Mouse (Mus musculus): ENCODE measurements around the gene Tph2. TPM values are rescaled to one million over a fixed set of nuclear protein-coding genes. Genes with fewer than 3 reads are reported as not detected.
A peak's percentile ranks its signal among the peaks of the same experiment; 100 is the strongest.
"Not testable (repeated sequence)": the region's sequence is repeated elsewhere in the genome, so short reads cannot be mapped to it uniquely, and the experiment has no call there.

The Tph2 gene
- 8.4 and 8.8 TPM in 2 replicates for polyA plus RNA-seq (2015; fragmentation: Nextera tagmentation; extraction: Ambion mirVana)

DNA sequence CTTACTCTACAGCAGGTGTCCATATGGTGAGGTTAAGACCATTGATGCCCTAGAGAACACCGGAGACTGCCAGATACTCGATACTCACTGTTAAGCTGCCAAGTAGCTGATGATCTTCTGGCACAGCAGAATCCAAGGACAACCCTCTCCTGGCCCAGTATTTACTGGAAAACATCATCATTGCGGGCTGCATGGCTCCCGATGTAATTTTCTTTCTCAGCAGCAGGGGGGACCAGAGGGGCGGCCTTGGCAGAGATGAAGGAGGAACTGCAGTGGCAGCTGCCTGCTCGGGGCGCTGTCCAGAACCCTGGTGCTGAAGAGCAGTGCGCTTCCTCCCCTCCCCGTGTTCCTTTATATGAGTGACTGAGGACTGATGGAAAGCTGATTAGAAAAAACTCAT lies at the start of gene Tph2:
TSS of gene Tph2 (minus strand) at position 326 of the 400 bp plus-strand sequence.
- H3K4me1 ChIP-seq (replicated peaks) = 0 out of 2 replicates have a peak, but pooled peaks cover 6% of the 10 kb centered on the region
- 5% methylated on average over 9 of the region's 9 CpGs for WGBS

DNA sequence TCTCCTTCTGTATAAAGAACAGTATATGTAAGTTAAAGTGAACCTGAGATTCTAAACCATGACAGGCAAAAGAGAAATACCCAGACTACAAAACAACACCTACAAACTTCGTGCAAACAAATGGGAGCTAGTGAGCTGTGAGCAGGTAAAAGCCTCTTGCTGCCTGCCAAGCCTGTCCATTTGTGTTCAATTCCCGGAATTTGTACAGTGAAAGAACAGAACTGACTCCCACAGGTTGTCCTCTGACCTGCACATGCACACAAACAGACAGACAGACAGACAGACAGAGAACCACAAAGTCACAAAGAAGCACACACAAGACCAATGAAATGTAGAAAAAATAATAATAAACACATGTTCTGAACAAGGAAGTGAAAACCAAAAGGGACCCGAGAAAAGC lies 49.0 kb upstream of the Tph2 start:
- Histone ChIP-seq H3K27me3 (no peaks in the 10 kb centered on the region), H3K4me1 (replicated peaks) (no peaks in the 10 kb centered on the region), H3K36me3 (peaks cover 38% of the 10 kb centered on the region), H3K4me2 (no peak overlapping the region), H3K9ac (no peak overlapping the region), H3K4me3 (no peak overlapping the region), H3K27ac (replicated peaks) (no peak overlapping the region), H3K9me3 (no peaks in the 10 kb centered on the region)
- no peak for ATAC-seq (ENCODE audit: low FRiP score, low read depth)
- WGBS = 86% methylated on average over 3 of the region's 3 CpGs

More for the DNA sequence above, at the start of gene Tph2:
- H3K36me3 ChIP-seq = no peaks in the 10 kb centered on the region
- no peaks in the 10 kb centered on the region for H3K27me3 ChIP-seq
- no peak within 1 kb of the TSS for H3K27ac ChIP-seq (replicated peaks)
- no peak within 1 kb of the TSS for H3K9ac ChIP-seq
- H3K4me2 ChIP-seq = peak within 1 kb of the TSS; percentile 24; the same call in 1 of the 2 replicates
- H3K9me3 ChIP-seq = no peaks in the 10 kb centered on the region
- ATAC-seq (ENCODE audit: low FRiP score, low read depth) = peak; percentile 82
- no peak within 1 kb of the TSS for H3K4me3 ChIP-seq

DNA sequence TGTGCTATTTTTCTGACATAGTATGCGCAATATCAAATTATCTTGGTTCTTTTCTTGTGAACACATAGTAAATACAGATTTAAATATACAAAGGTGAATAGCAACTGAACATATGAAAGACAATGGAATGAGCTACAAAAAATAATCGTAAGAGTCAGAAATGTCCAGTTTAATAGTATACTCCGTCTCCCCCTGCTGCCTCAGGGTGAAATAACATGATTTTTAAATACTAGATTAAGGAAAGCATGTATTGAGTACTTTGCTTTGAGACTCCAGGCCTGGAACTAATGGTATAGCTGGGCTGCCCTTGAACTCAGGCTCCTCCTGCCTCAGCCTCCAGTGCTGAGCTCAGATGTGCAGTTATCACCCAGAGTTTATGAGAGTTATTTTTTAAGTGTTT lies 47.7 kb upstream of the Tph2 start:
- Histone ChIP-seq H3K27ac (replicated peaks) (no peak overlapping the region), H3K4me3 (no peak overlapping the region), H3K36me3 (peaks cover 32% of the 10 kb centered on the region; the same call in 1 of the 2 replicates), H3K9me3 (no peaks in the 10 kb centered on the region), H3K27me3 (no peaks in the 10 kb centered on the region), H3K4me2 (no peak overlapping the region), H3K9ac (no peak overlapping the region), H3K4me1 (replicated peaks) (no peaks in the 10 kb centered on the region)
- no peak for ATAC-seq (ENCODE audit: low FRiP score, low read depth)
- 89% methylated on average over 3 of the region's 3 CpGs for WGBS

DNA sequence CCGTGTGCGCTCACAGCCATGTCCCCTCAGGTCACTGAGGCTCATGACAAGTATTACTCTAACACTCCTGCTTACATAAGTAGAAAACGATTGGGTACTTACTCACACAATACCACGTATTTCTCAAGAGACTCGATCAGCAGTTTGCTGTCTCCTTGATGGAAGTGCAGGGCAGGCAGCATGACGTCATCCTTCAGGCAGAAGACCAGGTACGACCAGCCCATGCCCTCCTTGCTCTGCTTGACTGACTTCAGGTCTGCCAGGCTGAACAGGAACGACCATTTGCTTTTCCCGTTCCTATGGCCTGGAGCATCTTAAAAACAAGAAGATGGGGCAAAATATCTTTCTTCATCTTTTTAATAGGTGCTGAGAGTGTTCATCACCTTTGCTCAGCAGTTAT lies 44.2 kb upstream of the Tph2 start:
- H3K9me3 ChIP-seq = no peaks in the 10 kb centered on the region
- 86% methylated on average over 9 of the region's 9 CpGs for WGBS
- no peak for ATAC-seq (ENCODE audit: low FRiP score, low read depth)
- H3K4me2 ChIP-seq = no peak overlapping the region
- H3K36me3 ChIP-seq = peaks cover 26% of the 10 kb centered on the region; the same call in 1 of the 2 replicates
- no peak overlapping the region for H3K27ac ChIP-seq (replicated peaks)
- H3K9ac ChIP-seq = no peak overlapping the region
- H3K4me3 ChIP-seq = no peak overlapping the region
- no peaks in the 10 kb centered on the region for H3K4me1 ChIP-seq (replicated peaks)
- H3K27me3 ChIP-seq = no peaks in the 10 kb centered on the region

DNA sequence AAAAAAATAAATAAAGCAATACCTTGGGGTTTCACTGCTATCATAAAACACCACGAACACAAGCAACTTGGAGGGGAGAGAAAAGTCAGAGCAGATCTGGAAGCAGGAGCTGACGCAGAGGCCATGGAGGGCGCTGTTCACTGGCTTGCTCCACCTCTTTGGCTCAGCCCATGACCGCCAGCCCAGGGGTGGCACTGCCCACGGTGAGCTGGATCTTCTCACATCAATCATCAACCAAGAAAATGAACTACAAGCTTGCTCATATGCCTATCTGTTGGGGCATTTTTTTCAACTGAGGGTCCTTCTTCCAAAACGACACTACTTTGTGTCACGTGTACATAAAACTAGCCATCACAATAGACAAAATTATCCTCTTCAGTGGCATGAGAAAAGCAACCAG lies 41.8 kb upstream of the Tph2 start:
- Histone ChIP-seq H3K27ac (replicated peaks) (no peak overlapping the region), H3K9ac (no peak overlapping the region), H3K4me3 (no peak overlapping the region), H3K36me3 (peaks cover 17% of the 10 kb centered on the region; the same call in 1 of the 2 replicates), H3K9me3 (no peaks in the 10 kb centered on the region), H3K4me1 (replicated peaks) (no peaks in the 10 kb centered on the region), H3K4me2 (no peak overlapping the region), H3K27me3 (no peaks in the 10 kb centered on the region)
- ATAC-seq (ENCODE audit: low FRiP score, low read depth) = no peak
- 93% methylated on average over 7 of the region's 7 CpGs for WGBS

DNA sequence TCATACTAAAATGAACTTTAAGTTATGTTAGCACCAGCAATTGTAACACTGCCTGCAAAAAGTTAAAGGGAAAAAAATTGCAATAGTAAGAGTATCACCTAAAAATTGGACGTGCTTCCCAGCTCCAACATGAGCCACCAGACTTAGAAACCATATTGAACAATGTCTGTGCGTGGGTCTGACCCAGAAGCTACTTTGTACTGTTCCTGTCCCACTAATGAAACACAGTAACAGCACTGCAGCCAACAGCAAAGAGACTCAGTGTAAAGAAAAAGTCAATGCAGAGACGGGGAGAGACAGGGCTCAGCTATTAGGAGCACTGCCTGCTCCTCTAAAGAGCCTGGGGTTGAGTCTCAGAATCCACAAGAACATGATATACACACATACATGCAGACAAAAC lies 39.0 kb upstream of the Tph2 start:
- H3K36me3 ChIP-seq = peaks cover 13% of the 10 kb centered on the region
- no peaks in the 10 kb centered on the region for H3K9me3 ChIP-seq
- 92% methylated on average over 3 of the region's 3 CpGs for WGBS
- H3K27ac ChIP-seq (replicated peaks) = no peak overlapping the region
- no peaks in the 10 kb centered on the region for H3K27me3 ChIP-seq
- H3K4me1 ChIP-seq (replicated peaks) = no peaks in the 10 kb centered on the region
- no peak for ATAC-seq (ENCODE audit: low FRiP score, low read depth)
- no peak overlapping the region for H3K4me3 ChIP-seq
- no peak overlapping the region for H3K9ac ChIP-seq
- H3K4me2 ChIP-seq = no peak overlapping the region

DNA sequence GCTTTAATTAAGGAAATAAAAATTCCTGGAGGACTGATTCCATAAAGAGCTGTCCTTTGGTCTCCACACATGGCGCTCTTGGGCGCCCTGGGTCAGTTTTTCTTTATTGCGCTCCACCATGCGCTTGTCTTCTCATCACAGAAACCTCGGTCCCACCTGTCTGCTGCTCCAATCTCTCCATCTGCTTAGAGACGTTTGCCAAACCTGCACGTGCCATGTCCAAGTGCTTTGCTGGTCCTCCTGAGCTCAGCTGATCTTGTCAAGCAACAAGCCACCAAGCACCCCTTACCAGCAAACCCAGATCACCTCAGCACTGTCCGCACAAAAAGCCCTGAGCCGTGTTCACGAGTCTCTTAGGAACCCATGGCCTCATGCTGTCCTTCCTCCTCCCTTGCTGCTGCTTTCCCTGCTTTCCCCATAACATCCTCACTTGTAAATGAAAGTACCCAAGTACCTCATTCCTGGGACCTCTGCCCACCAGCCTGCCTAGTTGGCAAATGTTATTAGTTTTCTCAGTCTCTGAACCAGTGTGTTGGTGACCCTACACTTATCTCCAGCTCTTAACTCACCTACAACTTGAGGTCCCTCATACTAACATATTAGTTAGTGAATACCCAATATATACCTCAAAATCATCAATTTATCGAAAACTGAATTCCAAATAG lies 28.2 kb upstream of the Tph2 start:
- no peaks in the 10 kb centered on the region for H3K4me1 ChIP-seq (replicated peaks)
- H3K4me3 ChIP-seq = no peak overlapping the region
- H3K27ac ChIP-seq (replicated peaks) = no peak overlapping the region
- no peak overlapping the region for H3K9ac ChIP-seq
- no peaks in the 10 kb centered on the region for H3K9me3 ChIP-seq
- peaks cover 60% of the 10 kb centered on the region for H3K36me3 ChIP-seq
- H3K4me2 ChIP-seq = no peak overlapping the region
- 98% methylated on average over 11 of the region's 11 CpGs for WGBS
- no peak for ATAC-seq (ENCODE audit: low FRiP score, low read depth)
- H3K27me3 ChIP-seq = no peaks in the 10 kb centered on the region

DNA sequence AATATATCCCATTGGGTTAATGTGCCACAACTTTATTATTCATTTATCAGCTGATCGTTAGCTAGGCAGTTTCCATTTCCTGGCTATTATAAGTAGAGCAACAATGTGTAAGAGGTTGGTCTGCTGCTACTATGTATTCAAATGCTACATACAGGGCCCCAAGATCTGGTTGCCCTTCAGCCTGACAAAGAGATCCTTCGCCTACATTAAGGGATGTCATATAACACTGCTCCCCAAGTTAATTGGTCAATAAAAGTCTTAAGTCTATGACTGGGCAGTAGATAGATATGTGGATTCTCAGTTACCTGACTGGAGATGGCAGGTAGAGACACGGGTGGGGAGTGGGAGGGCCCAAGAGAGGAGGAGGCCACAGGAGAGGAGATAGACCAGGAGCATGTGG lies 21.0 kb upstream of the Tph2 start:
- Histone ChIP-seq H3K27me3 (no peaks in the 10 kb centered on the region), H3K9me3 (no peaks in the 10 kb centered on the region), H3K9ac (no peak overlapping the region), H3K4me3 (no peak overlapping the region), H3K4me2 (no peak overlapping the region), H3K4me1 (replicated peaks) (no peaks in the 10 kb centered on the region), H3K36me3 (peaks cover 32% of the 10 kb centered on the region), H3K27ac (replicated peaks) (no peak overlapping the region)
- 92% methylated on average over 3 of the region's 3 CpGs for WGBS
- ATAC-seq (ENCODE audit: low FRiP score, low read depth) = no peak

DNA sequence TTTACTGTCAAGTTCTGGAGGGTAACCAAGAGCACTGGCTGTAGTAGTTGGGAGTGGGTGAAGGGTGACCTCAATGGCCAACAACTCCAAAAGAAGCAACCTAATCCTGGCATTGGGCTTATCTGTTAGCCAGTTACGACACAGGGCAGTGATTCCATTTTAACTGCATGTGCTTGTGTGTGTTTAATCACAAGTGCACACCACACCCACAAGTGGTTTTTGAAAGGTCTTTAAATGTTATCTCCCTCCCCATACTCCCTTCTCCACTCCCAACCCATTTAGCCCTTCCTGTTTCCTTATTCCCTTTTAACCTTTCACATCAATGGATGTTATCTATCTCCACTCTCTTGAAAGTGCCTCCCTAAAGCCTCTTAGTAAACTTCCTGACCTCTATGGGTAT lies 20.5 kb upstream of the Tph2 start:
- Histone ChIP-seq H3K4me3 (no peak overlapping the region), H3K4me1 (replicated peaks) (no peaks in the 10 kb centered on the region), H3K9ac (no peak overlapping the region), H3K36me3 (peaks cover 28% of the 10 kb centered on the region), H3K27me3 (no peaks in the 10 kb centered on the region), H3K4me2 (no peak overlapping the region), H3K27ac (replicated peaks) (no peak overlapping the region), H3K9me3 (no peaks in the 10 kb centered on the region)
- ATAC-seq (ENCODE audit: low FRiP score, low read depth) = no peak
- WGBS = 86% methylated on average over 1 of the region's 1 CpGs

DNA sequence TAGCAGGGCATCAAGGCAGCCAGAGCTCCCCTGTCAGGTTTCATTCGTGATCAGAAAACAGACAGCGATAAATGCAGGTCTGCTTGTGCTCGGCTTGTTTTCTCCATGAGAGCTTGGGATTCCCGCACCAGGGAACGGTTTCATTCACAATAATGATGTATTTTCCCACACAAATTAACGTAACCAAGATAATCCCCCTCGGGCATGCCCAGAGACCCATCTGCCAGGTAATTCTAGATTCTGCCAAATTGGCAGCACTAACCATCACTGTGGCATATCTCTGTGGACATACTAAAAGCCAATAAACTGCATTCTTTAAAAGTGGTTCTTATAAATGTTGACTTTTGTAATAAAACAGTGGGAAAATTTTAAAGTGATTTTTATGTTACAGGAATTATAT lies 6.4 kb upstream of the Tph2 start:
- H3K27ac ChIP-seq (replicated peaks) = no peak overlapping the region
- H3K4me3 ChIP-seq = no peak overlapping the region
- no peak overlapping the region for H3K4me2 ChIP-seq
- WGBS = 53% methylated on average over 7 of the region's 7 CpGs
- no peaks in the 10 kb centered on the region for H3K4me1 ChIP-seq (replicated peaks)
- peak; percentile 51; the same call in 1 of the 2 replicates for ATAC-seq (ENCODE audit: low FRiP score, low read depth)
- H3K9me3 ChIP-seq = no peaks in the 10 kb centered on the region
- H3K36me3 ChIP-seq = no peaks in the 10 kb centered on the region
- H3K9ac ChIP-seq = no peak overlapping the region
- no peaks in the 10 kb centered on the region for H3K27me3 ChIP-seq

DNA sequence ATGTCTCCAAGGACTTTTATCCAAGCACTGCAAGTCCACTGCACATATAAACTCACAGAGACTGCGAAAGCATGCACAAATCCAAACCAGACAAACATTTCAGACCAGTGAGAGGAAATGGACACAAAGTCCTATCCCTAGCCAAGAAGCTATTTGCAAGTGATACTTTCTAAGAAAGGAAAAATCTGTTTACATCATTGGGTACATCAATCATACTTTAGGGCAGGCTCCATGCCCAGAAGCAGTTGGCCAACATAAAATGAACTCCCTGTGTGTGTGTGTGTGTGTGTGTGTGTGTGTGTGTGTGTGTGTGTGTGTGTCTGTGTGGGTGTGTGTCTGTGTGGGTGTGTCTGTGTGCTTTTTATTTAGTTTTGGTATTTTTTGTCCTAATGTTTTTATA lies 2.6 kb upstream of the Tph2 start:
- ATAC-seq (ENCODE audit: low FRiP score, low read depth) = no peak
- no peak overlapping the region for H3K27ac ChIP-seq (replicated peaks)
- H3K9me3 ChIP-seq = no peaks in the 10 kb centered on the region
- H3K4me1 ChIP-seq (replicated peaks) = 0 out of 2 replicates have a peak, but pooled peaks cover 6% of the 10 kb centered on the region
- no peak overlapping the region for H3K4me3 ChIP-seq
- no peaks in the 10 kb centered on the region for H3K36me3 ChIP-seq
- H3K27me3 ChIP-seq = no peaks in the 10 kb centered on the region
- 84% methylated on average over 1 of the region's 1 CpGs for WGBS
- no peak overlapping the region for H3K4me2 ChIP-seq
- H3K9ac ChIP-seq = no peak overlapping the region

DNA sequence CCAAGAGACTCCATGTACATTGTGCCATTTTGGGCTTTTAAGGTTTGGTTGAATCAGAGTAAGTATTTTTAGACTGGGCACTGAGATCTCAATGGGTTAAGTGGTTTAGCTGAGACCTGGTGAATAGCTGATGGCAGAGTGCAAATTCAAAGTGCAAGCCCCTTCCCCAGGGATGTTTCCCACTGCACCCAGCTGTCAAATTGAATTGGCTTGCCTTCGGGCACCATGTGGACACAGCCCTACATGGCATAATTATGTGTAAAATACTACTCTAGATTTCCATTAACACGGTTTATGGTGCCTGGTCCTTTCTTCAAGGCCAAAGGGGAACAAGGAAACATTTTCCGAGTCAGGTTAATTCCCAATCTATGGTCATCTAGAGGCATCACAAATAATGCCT lies 3.8 kb downstream of the Tph2 start:
- Histone ChIP-seq H3K9ac (no peak overlapping the region), H3K36me3 (no peaks in the 10 kb centered on the region), H3K4me3 (no peak overlapping the region), H3K4me2 (no peak overlapping the region), H3K27me3 (no peaks in the 10 kb centered on the region), H3K9me3 (no peaks in the 10 kb centered on the region), H3K4me1 (replicated peaks) (peaks cover 10% of the 10 kb centered on the region; the same call in 1 of the 2 replicates), H3K27ac (replicated peaks) (no peak overlapping the region)
- WGBS = 32% methylated on average over 3 of the region's 3 CpGs
- no peak for ATAC-seq (ENCODE audit: low FRiP score, low read depth)

DNA sequence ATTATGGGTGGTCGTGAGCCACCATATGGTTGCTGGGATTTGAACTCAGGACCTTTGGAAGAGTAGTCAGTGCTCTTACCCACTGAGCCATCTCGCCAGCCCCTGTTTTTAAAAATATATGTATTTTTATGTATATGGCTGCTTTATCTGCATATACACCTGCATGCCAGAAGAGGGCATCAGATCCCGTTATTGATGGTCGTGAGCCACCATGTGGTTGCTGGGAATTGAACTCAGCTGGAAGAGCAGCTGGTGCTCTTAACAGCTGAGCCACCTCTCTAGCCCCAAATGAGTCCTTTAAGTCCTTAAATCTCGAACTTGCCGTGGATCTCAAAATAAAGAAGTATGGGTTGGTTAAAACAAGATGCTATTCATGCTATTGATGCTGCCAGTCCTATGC lies 6.8 kb downstream of the Tph2 start:
- H3K27me3 ChIP-seq; H3K9ac ChIP-seq; ATAC-seq (ENCODE audit: low FRiP score, low read depth); H3K9me3 ChIP-seq; H3K36me3 ChIP-seq; H3K4me3 ChIP-seq; H3K27ac ChIP-seq (replicated peaks); H3K4me2 ChIP-seq: not testable (repeated sequence)
- peaks cover 11% of the 10 kb centered on the region for H3K4me1 ChIP-seq (replicated peaks)
- 59% methylated on average over 6 of the region's 6 CpGs for WGBS

Data from hindbrain, embryonic 15.5 days (tissue).